Mouse (Mus musculus) cerebellum, adult 11 months (tissue): ENCODE results near the gene Ttc12.
A peak's percentile ranks its signal among the peaks of the same experiment; 100 is the strongest.

Experiments used
- DNase-seq: peaks from one replicate; pipeline ENCODE4 v3.0.0; 2022

Gene Ttc12

GRCm38 (mm10) chr9:49485892-49486311 lies at the start of gene Ttc12:
Gene Ttc12 (minus strand): TSS chr9:49486225.
- DNase-seq = peak; percentile 37

- no peak for DNase-seq
Measured at GRCm38 (mm10) chr9:49534958-49535357, 48.9 kb upstream of the Ttc12 start.

GRCm38 (mm10) chr9:49533912-49534491 lies 48.0 kb upstream of the Ttc12 start:
- no peak for DNase-seq

DNA sequence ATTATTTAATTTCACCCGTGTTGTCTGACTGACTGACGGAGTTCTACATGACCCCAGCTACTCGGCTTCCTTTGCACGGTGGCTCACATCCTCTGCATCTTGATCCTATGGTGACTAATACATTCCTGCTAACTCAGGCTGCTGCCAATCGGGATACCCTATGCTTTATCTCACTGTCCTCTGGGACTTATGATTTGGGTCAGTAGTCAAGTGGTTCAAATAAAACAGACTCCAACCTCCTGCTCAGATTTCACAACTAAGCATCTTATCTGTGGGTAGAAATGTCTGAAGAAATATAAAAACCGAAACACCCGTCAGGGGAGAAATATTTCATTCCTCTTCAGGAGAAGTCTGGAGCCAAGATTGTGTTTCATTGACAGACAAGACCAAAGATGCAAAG lies 47.4 kb upstream of the Ttc12 start:
- DNase-seq = no peak

GRCm38 (mm10) chr9:49531833-49532232 lies 45.8 kb upstream of the Ttc12 start:
- no peak for DNase-seq

DNA sequence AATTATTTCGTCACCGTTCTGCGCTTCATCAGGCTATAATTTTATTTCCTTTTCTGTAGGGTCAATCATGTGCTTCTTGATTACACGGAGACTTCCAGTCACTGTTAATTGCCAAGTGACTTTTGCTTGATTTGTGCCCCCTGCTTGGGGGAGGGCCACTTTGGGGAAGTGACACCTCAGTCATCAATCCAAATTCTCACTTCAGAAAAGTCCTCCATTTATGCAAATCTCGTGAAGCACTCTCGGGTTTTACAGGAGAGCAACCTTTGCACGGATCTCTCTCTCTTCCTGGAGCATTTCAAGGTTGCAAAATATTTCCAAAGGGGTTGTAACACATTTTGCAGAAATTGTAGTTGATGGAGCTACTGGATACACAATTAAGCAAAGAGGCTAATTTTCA lies 45.2 kb upstream of the Ttc12 start:
- no peak for DNase-seq

DNA sequence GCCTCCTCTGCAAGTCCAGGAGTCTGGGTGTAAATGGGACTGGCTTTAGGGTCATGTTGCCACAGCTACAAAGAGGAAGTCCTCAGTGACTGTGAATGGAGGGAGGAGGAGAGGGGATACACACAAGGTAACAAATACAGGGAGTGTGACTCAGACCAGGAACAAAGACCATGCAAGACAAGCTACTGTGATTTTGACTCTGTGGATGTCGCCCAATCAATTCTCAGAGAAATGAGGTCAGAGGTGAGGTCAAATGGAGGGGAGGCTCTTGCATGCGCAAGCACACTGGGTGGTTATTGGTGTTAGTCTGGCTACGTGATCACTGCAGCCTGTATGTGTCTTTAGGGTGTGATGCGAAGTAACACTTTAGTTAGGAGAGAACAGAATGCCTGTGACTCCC lies 44.7 kb upstream of the Ttc12 start:
- DNase-seq = no peak

DNA sequence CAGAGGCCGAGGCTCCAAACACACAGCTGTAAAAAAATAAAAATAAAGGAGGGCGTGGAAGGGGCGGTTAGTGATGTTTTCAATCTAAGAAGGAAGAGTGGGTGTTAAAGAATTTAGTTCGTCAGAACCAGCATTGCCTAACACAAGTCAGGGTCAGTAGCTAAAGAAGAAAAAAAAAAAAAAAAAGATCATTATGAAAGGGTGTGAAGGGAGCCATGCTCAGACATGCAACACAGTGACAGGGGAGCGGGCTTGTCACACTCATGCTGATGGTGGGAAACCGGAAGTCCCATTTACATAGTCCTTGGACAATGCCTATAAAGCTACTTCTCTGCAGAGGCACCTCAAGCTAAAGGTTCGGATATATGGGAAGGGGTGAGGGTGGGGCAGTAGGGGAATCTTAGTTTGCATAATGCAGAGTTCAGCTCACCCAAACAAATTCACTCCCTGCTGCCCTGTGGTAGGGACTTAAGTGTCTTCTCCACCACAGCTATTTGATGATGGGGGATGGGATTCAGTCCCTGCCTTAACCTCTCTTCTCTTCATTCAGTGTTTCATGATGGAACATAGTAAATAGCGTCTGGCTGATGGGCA lies 43.4 kb upstream of the Ttc12 start:
- DNase-seq = no peak

GRCm38 (mm10) chr9:49528943-49529342 lies 42.9 kb upstream of the Ttc12 start:
- DNase-seq = peak; percentile 28

DNA sequence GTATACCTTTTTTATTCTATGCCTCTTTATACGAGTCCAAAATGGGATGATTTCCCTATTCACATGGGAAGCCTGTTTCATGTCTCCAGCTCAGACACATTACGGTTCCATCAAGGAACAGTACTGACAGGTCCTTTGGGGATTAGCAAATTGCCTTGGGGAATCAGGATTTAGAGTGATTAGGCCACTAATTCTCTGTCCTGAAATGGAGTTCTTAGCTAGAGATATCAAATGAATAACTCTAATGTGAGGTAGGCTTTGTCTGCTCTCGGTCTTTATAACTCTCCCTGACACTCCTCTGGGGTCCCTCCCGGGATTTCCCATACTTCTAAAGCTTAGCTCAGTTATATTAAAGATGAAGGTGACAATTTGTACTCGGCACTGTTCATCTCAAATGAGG lies 42.0 kb upstream of the Ttc12 start:
- DNase-seq = no peak

DNA sequence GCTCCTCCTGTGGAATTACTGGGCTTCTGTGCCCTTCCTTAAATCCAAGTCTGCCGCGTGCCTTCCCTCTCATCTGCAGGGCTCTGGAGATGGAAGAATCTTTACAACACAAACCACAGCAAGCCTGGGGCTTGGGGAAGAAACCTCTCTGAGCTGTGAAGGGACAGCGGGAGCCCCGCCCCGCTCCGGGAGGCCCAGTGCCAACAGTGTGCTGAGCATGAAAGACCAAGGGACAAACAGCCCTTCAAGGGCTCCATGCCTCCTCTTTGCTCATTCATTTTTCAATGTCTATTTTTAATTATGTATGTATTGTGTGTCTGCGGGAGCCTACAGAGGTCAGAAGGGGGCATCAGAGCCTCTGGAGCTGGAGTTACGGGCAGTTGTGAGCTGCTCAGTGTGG lies 41.3 kb upstream of the Ttc12 start:
- no peak for DNase-seq

GRCm38 (mm10) chr9:49524721-49525120 lies 38.7 kb upstream of the Ttc12 start:
- DNase-seq = no peak

DNA sequence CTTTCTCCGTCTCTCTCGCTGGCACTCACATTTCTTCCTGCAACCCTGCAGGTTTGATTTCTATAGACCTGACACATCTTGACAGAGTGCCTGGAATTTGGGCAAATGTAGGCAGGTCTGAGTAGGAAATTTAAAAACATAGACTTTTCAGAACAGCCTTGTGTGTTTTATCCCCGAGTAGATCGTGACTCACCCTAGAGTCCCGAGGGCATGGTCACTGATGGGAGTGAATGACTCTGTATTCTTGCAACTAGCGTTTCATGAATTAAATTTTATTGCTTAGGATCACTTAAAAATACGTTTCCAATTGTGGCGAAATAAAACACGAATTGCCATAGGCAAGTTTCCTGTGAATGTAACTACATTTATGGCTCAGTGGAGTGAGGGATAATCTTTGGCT lies 37.9 kb upstream of the Ttc12 start:
- no peak for DNase-seq

GRCm38 (mm10) chr9:49514306-49514705 lies 28.3 kb upstream of the Ttc12 start:
- DNase-seq = no peak

DNA sequence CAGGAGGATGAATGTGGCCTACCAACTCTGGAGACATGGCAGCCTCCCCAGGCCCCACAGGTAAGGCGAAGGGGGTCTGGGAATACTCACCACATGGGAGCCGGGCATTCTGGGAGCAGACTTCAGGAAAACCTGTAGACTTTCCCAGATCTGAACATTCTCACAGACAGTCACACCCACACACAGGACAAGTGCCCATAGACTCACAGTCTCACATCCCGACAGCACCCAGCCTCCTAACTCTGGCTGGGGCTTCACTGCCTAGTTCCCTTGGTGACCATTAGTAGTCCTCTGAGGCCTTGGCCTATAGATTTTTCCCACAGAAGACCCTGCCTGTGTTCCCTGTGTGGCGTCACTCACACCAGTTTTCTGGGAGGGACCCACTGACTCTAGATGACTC lies 24.6 kb upstream of the Ttc12 start:
- DNase-seq = no peak

GRCm38 (mm10) chr9:49509628-49510027 lies 23.6 kb upstream of the Ttc12 start:
- DNase-seq = no peak

GRCm38 (mm10) chr9:49509094-49509493 lies 23.1 kb upstream of the Ttc12 start:
- no peak for DNase-seq

- no peak for DNase-seq
Measured at GRCm38 (mm10) chr9:49507829-49508585, 22.0 kb upstream of the Ttc12 start.

DNA sequence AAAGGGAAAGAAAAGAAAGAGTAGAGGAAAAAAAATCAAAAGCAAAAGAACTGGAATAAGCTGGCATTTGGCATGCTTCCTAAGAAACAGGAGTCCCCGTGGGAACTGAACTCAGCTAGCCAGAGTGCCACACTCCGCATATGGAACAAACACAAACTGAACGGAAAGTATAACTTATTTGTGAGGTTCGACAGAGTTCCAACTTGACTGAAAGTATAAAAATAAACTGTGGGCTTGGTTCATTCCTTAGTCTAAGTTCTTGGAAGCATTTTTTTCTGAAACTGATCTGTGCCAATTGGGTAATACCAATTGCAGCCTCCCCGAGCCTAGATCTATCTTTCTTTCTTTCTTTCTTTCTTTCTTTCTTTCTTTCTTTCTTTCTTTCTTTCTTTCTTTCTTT lies 18.6 kb upstream of the Ttc12 start:
- no peak for DNase-seq

- DNase-seq = no peak
Measured at GRCm38 (mm10) chr9:49502245-49502644, 16.2 kb upstream of the Ttc12 start.

- no peak for DNase-seq
Measured at GRCm38 (mm10) chr9:49499878-49500277, 13.9 kb upstream of the Ttc12 start.

GRCm38 (mm10) chr9:49493979-49494649 lies 8.1 kb upstream of the Ttc12 start:
- peak; percentile 50 for DNase-seq

DNA sequence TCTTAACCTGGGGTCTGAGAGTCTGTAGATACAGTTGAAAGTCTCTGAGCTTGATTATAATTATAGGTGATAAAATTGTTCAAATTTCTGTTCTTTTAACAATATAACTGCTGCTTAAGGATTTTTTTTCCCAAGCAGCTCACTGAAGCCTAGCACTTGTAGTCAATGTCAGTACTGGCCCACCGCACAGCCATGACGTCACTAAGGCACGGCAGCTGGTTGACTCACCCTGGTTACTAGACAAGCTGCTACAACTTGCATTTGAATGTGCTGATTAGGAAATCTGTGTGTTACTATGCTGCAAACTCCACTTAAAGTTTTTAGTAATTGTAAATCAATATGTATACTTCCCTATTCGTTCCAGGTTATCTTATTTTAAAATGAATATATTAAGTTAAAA lies 4.6 kb upstream of the Ttc12 start:
- DNase-seq = no peak
